Mouse (Mus musculus): Measurements from ENCODE around the gene Galnt7. TPM values are rescaled to one million over a fixed set of nuclear protein-coding genes. Genes with fewer than 3 reads are reported as not detected.

Gene Galnt7
- polyA plus RNA-seq (2015; fragmentation: Illumina TruSeq; extraction: RNeasy Lipid Tissue Mini Kit (QIAGEN cat#74804); ENCODE audit: insufficient read depth, low replicate concordance) = 24.3 TPM

DNA sequence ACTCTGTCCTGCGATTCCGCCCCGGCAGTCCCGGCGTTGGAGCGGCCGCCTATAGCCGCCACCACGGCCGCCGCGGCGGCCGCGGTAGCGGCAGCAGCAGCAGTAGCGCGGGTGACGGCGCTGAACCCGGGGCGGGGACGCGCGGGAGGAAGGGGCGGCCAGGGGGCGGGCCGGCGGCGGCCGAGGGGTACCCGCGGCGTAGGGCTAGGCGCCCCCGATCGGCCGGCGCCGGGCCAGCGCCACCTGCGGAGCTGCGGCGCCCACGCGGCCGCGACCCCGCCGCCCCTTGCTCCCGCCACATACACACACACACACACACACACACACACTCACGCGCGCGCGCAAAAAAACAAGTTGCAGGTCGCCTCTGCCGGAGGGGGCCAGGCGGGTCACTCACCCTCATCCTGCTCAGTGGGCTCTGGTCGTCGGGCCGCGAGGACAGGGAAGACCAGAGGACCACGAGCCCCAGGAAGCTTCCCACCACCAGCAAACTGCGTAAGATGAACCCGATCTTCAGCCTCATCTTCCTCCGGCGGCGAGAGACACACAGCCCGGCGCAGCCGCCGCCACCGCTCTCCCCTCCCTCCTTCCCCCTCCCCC, at the start of gene Galnt7:
TSS of gene Galnt7 (minus strand) at position 577 of the 600 bp plus-strand sequence.

DNA sequence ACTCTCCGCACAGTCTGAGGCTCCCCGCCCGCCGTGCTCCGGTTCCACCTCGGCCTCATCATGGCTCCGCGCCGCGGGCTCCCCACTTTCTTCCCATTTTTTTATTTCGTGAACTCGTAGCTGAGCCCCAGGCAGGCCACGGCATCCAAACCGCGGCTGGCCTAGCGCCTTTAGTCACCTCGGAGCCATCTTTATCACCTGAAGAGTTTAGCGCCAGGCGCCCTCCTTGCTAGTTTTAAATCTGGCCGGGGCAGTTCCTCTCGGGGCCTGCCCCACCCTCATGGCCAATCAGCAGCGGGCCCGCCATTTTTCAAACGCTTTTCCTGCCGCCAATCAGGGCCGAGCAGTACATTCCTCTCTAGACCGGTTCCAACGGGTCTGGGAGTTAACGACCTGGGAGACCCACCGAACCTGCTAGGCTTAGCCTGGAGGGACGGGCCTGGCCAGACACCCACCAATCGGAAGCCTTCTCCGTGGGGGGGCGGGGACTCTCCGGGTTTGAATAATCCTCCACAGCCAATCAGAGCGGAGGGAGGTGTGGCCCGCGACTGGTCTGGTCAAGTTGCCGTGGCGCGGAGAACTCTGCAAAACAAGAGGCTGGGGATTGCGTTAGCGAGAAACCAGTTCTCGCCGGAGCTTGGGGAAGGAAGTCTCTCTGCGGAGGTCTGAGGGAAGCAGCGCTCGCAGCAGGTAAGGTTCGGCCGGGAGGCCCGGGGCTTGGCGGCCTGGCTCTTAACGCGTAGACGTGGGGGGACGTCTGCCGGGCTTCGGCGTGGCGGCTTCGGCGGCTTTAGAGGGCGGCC, 141.3 kb downstream of the Galnt7 start, which contains the start of gene Hmgb2:
TSS of gene Hmgb2 (plus strand) at position 592 of the 803 bp plus-strand sequence.

DNA sequence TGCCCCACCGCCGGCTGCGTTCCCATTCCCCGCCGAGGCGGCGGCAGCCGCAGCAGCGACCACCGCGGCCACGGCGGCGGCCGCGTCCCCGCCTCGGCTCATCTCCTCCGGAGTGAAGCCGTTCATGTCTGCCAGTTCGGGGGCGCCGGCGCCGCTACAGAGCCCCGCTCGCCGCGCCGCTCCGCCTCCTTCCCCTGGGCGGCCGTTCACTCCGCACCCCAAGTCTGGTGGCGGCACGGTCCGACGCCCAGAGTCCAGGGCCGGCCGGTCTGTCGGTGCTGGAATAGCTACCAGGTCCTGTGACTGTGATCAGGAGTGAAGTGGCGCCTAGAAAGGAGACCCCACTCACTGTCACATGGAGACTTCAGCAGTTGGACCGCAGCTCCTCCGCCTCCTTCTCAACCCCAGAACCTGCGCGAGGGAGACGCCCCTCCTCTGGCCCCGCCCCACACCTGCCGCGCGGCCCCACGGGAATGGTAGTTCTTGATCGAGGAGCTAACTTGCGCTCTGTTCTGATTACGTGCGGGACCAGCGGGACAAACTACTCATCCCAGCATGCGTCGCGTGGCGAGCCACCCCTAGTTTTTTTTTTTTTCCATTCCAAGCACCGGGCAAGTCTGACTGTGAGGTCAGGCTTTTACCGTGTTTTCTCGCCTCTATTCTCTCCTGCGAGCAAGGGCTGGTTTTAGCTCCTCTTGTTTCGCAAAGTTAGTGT, 165.2 kb downstream of the Galnt7 start, which contains the start of gene Sap30:
TSS of gene Sap30 (minus strand) at position 420 of the 715 bp plus-strand sequence.

Other genes with a start within 250 kb of the Galnt7 start
- gene Scrg1, start 197.1 kb downstream of the Galnt7 start, polyA plus RNA-seq (2015; fragmentation: Illumina TruSeq; extraction: RNeasy Lipid Tissue Mini Kit (QIAGEN cat#74804); ENCODE audit: insufficient read depth, low replicate concordance) = not detected
- 19.5 TPM for gene Sap30, start 165.2 kb downstream of the Galnt7 start, polyA plus RNA-seq (2015; fragmentation: Illumina TruSeq; extraction: RNeasy Lipid Tissue Mini Kit (QIAGEN cat#74804); ENCODE audit: insufficient read depth, low replicate concordance)
- gene Hmgb2, start 141.1 kb downstream of the Galnt7 start, polyA plus RNA-seq (2015; fragmentation: Illumina TruSeq; extraction: RNeasy Lipid Tissue Mini Kit (QIAGEN cat#74804); ENCODE audit: insufficient read depth, low replicate concordance) = 118 TPM